Mouse (Mus musculus) stomach, postnatal 0 days (tissue): ENCODE data around the gene Prpf3.

Experiments
- CTCF ChIP-seq: IDR thresholded peaks from 2 replicates; pipeline ENCODE4 v1.5.1; 2016; ENCODE audit warnings: antibody characterized with exemption, low read depth, mild to moderate bottlenecking, moderate library complexity
- EP300 ChIP-seq: optimal IDR thresholded peaks from 2 replicates; pipeline ENCODE3; 2016; ENCODE audit warnings: antibody characterized with exemption

DNA sequence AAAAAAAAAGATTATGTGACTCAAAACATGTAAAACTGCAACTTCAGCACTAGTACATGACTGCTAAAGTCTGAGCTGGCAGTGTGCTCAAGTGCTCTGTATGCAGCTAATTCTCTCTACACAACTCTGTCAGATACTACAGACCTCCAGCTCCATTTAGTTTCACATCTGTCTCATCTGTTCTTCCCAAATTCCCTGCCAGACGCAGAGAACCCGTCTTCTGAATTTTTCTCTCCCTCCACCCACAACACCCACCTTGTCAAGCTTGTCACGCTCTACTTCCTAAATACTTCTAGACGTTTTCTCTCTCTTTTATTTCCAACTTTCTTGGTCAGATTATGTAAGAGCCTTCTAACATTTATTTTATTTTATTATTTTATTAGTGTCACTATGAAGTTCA, 56.9 kb downstream of the Prpf3 start:
- TF ChIP-seq CTCF, result no peak
- no peak for TF ChIP-seq EP300
